Mouse (Mus musculus) spleen, adult 2 months (tissue): ENCODE measurements around the gene 2900026A02Rik.

Source experiments
- CTCF ChIP-seq: fragments of 200-500 bp; IDR thresholded peaks from 2 replicates; pipeline ENCODE4 v1.5.1; 2011; ENCODE audit warnings: mild to moderate bottlenecking, inconsistent platforms; ENCODE audit not compliant: insufficient read depth, insufficient read length, insufficient replicate concordance; ENCODE audit errors: extremely low read depth
- POLR2A ChIP-seq: fragments of 200-500 bp; IDR thresholded peaks from 2 replicates; pipeline ENCODE4 v1.6.1; 2011; ENCODE audit warnings: low read depth, low read length, inconsistent platforms

DNA sequence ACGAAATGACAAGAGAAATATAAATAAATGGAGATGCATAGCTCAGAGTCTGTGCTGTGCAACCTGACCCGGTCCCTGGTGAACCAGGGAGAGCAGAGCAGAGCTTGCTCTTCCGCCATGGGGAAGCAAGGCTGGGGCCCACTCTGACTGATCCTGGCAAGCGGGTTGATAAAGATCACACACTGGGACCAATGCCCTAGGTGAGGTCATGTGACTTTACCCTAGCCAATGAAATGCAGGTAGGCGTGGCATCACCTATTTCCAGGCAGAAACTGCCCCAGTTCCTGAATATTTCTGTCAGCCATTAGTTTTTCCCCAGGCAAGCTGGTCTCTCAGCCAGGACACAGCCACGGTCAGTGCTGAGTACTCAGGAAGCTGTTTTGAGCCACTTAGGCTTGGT is 102.3 kb downstream of the 2900026A02Rik start:
- no peak for TF ChIP-seq POLR2A
- no peak for TF ChIP-seq CTCF
